Mouse (Mus musculus) liver, embryonic 16.5 days (tissue): ENCODE results near the gene Gm10974. TPM values are rescaled to one million over a fixed set of nuclear protein-coding genes. Genes with fewer than 3 reads are reported as not detected.

Source experiments
- ATAC-seq: fragments of 200-750 bp; cut with Nextera tagmentation; 2 replicates; pipeline ENCODE4 v1.8.0; 2017; ENCODE audit warnings: low read depth, mild to moderate bottlenecking, moderate number of reproducible peaks, moderate library complexity
- H3K27ac ChIP-seq: fragments of 300-500 bp; sonication (generic); 2 replicates; pipeline ENCODE4 v1.5.1; 2014; ENCODE audit warnings: mild to moderate bottlenecking, low read length
- H3K27me3 ChIP-seq: fragments of 300-500 bp; sonication (generic); 2 replicates; pipeline ENCODE4 v1.6.1; 2014; ENCODE audit warnings: low read depth, low read length, mixed read lengths; ENCODE audit not compliant: control insufficient read depth, insufficient read depth
- H3K36me3 ChIP-seq: fragments of 300-500 bp; sonication (generic); 2 replicates; pipeline ENCODE4 v1.6.1; 2014; ENCODE audit warnings: mild to moderate bottlenecking; ENCODE audit not compliant: control insufficient read depth, insufficient read depth
- H3K4me1 ChIP-seq: fragments of 300-500 bp; sonication (generic); 2 replicates; pipeline ENCODE4 v1.6.1; 2014; ENCODE audit warnings: low read depth, low read length, mixed read lengths; ENCODE audit not compliant: control insufficient read depth
- H3K4me2 ChIP-seq: fragments of 300-500 bp; sonication (generic); 2 replicates; pipeline ENCODE4 v1.6.1; 2014; ENCODE audit warnings: low read depth, low read length, mixed read lengths
- H3K4me3 ChIP-seq: fragments of 300-500 bp; sonication (generic); 2 replicates; pipeline ENCODE4 v1.5.1; 2014; ENCODE audit warnings: low read depth, mild to moderate bottlenecking, low read length
- H3K9ac ChIP-seq: fragments of 300-500 bp; sonication (generic); 2 replicates; pipeline ENCODE4 v1.6.1; 2014; ENCODE audit warnings: low read depth, low read length
- H3K9me3 ChIP-seq: fragments of 300-500 bp; sonication (generic); replicated peaks from 2 replicates; pipeline ENCODE4 v1.6.1; 2016; ENCODE audit warnings: low read length; ENCODE audit not compliant: control insufficient read depth
- WGBS: fragments of 180-500 bp; shearing (Covaris S2); extraction: QIAGEN DNeasy Blood & Tissue Kit; methylation state at CpG from one replicate; pipeline ENCODE4 v1.1.7; 2014; ENCODE audit not compliant: insufficient replicate concordance; 5-methylcytosine and 5-hydroxymethylcytosine counted together
- polyA plus RNA-seq: library from polyadenylated mRNA; unstranded; fragments of >200 nt; fragmentation: Nextera tagmentation; extraction: Ambion mirVana; gene quantifications from 2 replicates; pipeline ENCODE4 v1.2.1, GENCODE M21; 2015

Gene Gm10974
- polyA plus RNA-seq, 1 experiment from 2014 or later, result not detected

GRCm38 (mm10) chr7:66336955-66337354 is 28.8 kb upstream of the Gm10974 start:
- H3K9ac ChIP-seq, result no peak overlapping the region
- ATAC-seq, result no peak
- H3K27ac ChIP-seq, result no peak overlapping the region
- no peaks in the 10 kb centered on the region for H3K9me3 ChIP-seq
- peaks cover 3% of the 10 kb centered on the region; the same call in 1 of the 2 replicates for H3K36me3 ChIP-seq
- 69% methylated on average over 2 of the region's 2 CpGs for WGBS
- no peaks in the 10 kb centered on the region; the same call in 1 of the 2 replicates for H3K4me1 ChIP-seq
- no peaks in the 10 kb centered on the region for H3K27me3 ChIP-seq
- no peak overlapping the region for H3K4me2 ChIP-seq
- no peak overlapping the region for H3K4me3 ChIP-seq

GRCm38 (mm10) chr7:66339625-66340024 is 26.1 kb upstream of the Gm10974 start:
- ATAC-seq, result no peak
- H3K9ac ChIP-seq, result no peak overlapping the region
- no peaks in the 10 kb centered on the region for H3K27me3 ChIP-seq
- 21% methylated on average over 5 of the region's 5 CpGs for WGBS
- H3K4me1 ChIP-seq, result no peaks in the 10 kb centered on the region; the same call in 1 of the 2 replicates
- H3K4me3 ChIP-seq, result no peak overlapping the region
- H3K36me3 ChIP-seq, result no peaks in the 10 kb centered on the region; the same call in 1 of the 2 replicates
- H3K9me3 ChIP-seq, result no peaks in the 10 kb centered on the region
- H3K4me2 ChIP-seq, result no peak overlapping the region
- no peak overlapping the region for H3K27ac ChIP-seq

GRCm38 (mm10) chr7:66340044-66340443 is 25.7 kb upstream of the Gm10974 start:
- Histone ChIP-seq H3K4me2 (no peak overlapping the region), H3K9me3 (no peaks in the 10 kb centered on the region), H3K4me3 (no peak overlapping the region), H3K9ac (no peak overlapping the region), H3K4me1 (no peaks in the 10 kb centered on the region; the same call in 1 of the 2 replicates), H3K27me3 (no peaks in the 10 kb centered on the region), H3K36me3 (no peaks in the 10 kb centered on the region; the same call in 1 of the 2 replicates), H3K27ac (0 out of 2 replicates have a peak overlapping the region, but pooled peaks have one; percentile 3)
- ATAC-seq, result no peak
- WGBS, result 38% methylated on average over 3 of the region's 3 CpGs

GRCm38 (mm10) chr7:66342323-66342722 is 23.4 kb upstream of the Gm10974 start:
- H3K27me3 ChIP-seq, result no peaks in the 10 kb centered on the region
- WGBS, result 34% methylated on average over 4 of the region's 4 CpGs
- H3K9ac ChIP-seq, result no peak overlapping the region
- no peaks in the 10 kb centered on the region for H3K9me3 ChIP-seq
- no peaks in the 10 kb centered on the region; the same call in 1 of the 2 replicates for H3K36me3 ChIP-seq
- no peak overlapping the region for H3K4me2 ChIP-seq
- no peak overlapping the region for H3K4me3 ChIP-seq
- no peak for ATAC-seq
- peaks cover 3% of the 10 kb centered on the region for H3K4me1 ChIP-seq
- H3K27ac ChIP-seq, result no peak overlapping the region

- Histone ChIP-seq H3K27ac (no peak overlapping the region), H3K9ac (no peak overlapping the region), H3K9me3 (no peaks in the 10 kb centered on the region), H3K4me3 (no peak overlapping the region), H3K4me2 (no peak overlapping the region), H3K36me3 (no peaks in the 10 kb centered on the region; the same call in 1 of the 2 replicates), H3K27me3 (no peaks in the 10 kb centered on the region), H3K4me1 (peaks cover 3% of the 10 kb centered on the region)
- WGBS, result 67% methylated on average over 6 of the region's 6 CpGs
- 0 out of 2 replicates have a peak, but pooled peaks have one; percentile 9 for ATAC-seq
Measured at GRCm38 (mm10) chr7:66342831-66343230, 22.9 kb upstream of the Gm10974 start.

GRCm38 (mm10) chr7:66343307-66343706 is 22.4 kb upstream of the Gm10974 start:
- Histone ChIP-seq H3K4me1 (peaks cover 3% of the 10 kb centered on the region), H3K9ac (no peak overlapping the region), H3K27me3 (no peaks in the 10 kb centered on the region), H3K4me3 (no peak overlapping the region), H3K9me3 (no peaks in the 10 kb centered on the region), H3K27ac (no peak overlapping the region), H3K36me3 (no peaks in the 10 kb centered on the region; the same call in 1 of the 2 replicates), H3K4me2 (no peak overlapping the region)
- WGBS, result 69% methylated on average over 5 of the region's 5 CpGs
- no peak for ATAC-seq

GRCm38 (mm10) chr7:66346959-66347663 is 18.6 kb upstream of the Gm10974 start:
- WGBS, result 54% methylated on average over 9 of the region's 9 CpGs
- ATAC-seq, result peak; percentile 60

GRCm38 (mm10) chr7:66348588-66348987 is 17.1 kb upstream of the Gm10974 start:
- H3K27ac ChIP-seq, result no peak overlapping the region
- WGBS, result 73% methylated on average over 10 of the region's 10 CpGs
- H3K9me3 ChIP-seq, result no peaks in the 10 kb centered on the region
- H3K4me2 ChIP-seq, result no peak overlapping the region
- peaks cover 3% of the 10 kb centered on the region for H3K4me1 ChIP-seq
- H3K36me3 ChIP-seq, result no peaks in the 10 kb centered on the region
- no peak overlapping the region for H3K4me3 ChIP-seq
- no peak overlapping the region for H3K9ac ChIP-seq
- no peak for ATAC-seq
- H3K27me3 ChIP-seq, result no peaks in the 10 kb centered on the region

More at GRCm38 (mm10) chr7:66346959-66347663, 18.6 kb upstream of the Gm10974 start:
- no peak overlapping the region for H3K4me3 ChIP-seq
- peaks cover 3% of the 10 kb centered on the region for H3K4me1 ChIP-seq
- no peak overlapping the region for H3K4me2 ChIP-seq
- H3K27me3 ChIP-seq, result no peaks in the 10 kb centered on the region
- no peak overlapping the region for H3K9ac ChIP-seq
- no peaks in the 10 kb centered on the region for H3K9me3 ChIP-seq
- no peaks in the 10 kb centered on the region for H3K36me3 ChIP-seq
- no peak overlapping the region; the same call in 1 of the 2 replicates for H3K27ac ChIP-seq

- Histone ChIP-seq H3K9me3 (no peaks in the 10 kb centered on the region), H3K4me2 (no peak overlapping the region), H3K36me3 (no peaks in the 10 kb centered on the region), H3K27ac (no peak overlapping the region), H3K9ac (no peak overlapping the region), H3K27me3 (no peaks in the 10 kb centered on the region), H3K4me3 (no peak overlapping the region), H3K4me1 (peaks cover 3% of the 10 kb centered on the region)
- WGBS, result 58% methylated on average over 11 of the region's 11 CpGs
- ATAC-seq, result no peak
Measured at GRCm38 (mm10) chr7:66349670-66350069, 16.0 kb upstream of the Gm10974 start.
